ENCODE assay signal across 8 mouse cellular contexts in genomic region chr1:74600501-74601266, GRCm38 (mm10). TPM values are rescaled to one million over a fixed set of nuclear protein-coding genes. Genes with fewer than 3 reads are reported as not detected.
DNase-seq lines count a peak whose midpoint lies in the region; ATAC-seq and TF ChIP-seq lines count a peak whose summit lies in the region.

No protein-coding gene starts in this region.

- dilution Hi-C loops in CH12.LX (cut with MboI; ENCODE audit: extremely low pct_ligation_motif_present, extremely low pct_unique_long_range_greater_than_20kb, low sequenced_read_pairs): no loop called here

- H3K79me2 ChIP-seq in CH12.LX (replicated peaks; ENCODE audit: control insufficient read depth, extremely low read depth, insufficient read depth, poor library complexity, severe bottlenecking): peaks cover 16% of the 10 kb centered on the region

- H3K36me3 ChIP-seq in CH12.LX (replicated peaks in 1 of 2; ENCODE audit: control insufficient read depth in 1 of 2, insufficient read depth in 1 of 2, low read length in 1 of 2): peaks cover 15 to 35% of the 10 kb centered on the region in 2 experiments
- H3K36me3 ChIP-seq in forebrain, embryonic 13.5 days (ENCODE audit: poor library complexity, severe bottlenecking): peaks cover 48% of the 10 kb centered on the region
- peaks cover 23% of the 10 kb centered on the region for H3K36me3 ChIP-seq in liver, embryonic 15.5 days (replicated peaks)
- peaks cover 12% of the 10 kb centered on the region; the same call in 1 of the 2 replicates for H3K36me3 ChIP-seq in stomach, embryonic 16.5 days (ENCODE audit: control insufficient read depth, insufficient read depth, low read length)

- peak; percentile 75 for ATAC-seq in forebrain, embryonic 13.5 days
- peak; percentile 57 for ATAC-seq in liver, embryonic 15.5 days (ENCODE audit: insufficient read depth)
- ATAC-seq in stomach, embryonic 16.5 days (ENCODE audit: insufficient read depth, low FRiP score): peak; percentile 57; the same call in 1 of the 2 replicates

- H3K27me3 ChIP-seq in CH12.LX (replicated peaks): no peaks in the 10 kb centered on the region
- no peaks in the 10 kb centered on the region for H3K27me3 ChIP-seq in forebrain, embryonic 13.5 days
- no peaks in the 10 kb centered on the region for H3K27me3 ChIP-seq in liver, embryonic 15.5 days
- no peaks in the 10 kb centered on the region for H3K27me3 ChIP-seq in stomach, embryonic 16.5 days (ENCODE audit: control insufficient read depth, insufficient read depth, low read length)

- TF ChIP-seq POLR2A in CH12.LX (IDR thresholded peaks at IDR 0.05; ENCODE audit: low read depth, low read length): no peak

- no peak for DNase-seq in gastrocnemius, adult 2 months
- no peak for DNase-seq in gastrocnemius, postnatal 36 days
- no peak for DNase-seq in CH12.LX (ENCODE audit: extremely low read depth)
- DNase-seq in thymus, adult 18-20 months: no peak
- no peak for DNase-seq in adrenal gland, postnatal 14 days

- in situ Hi-C loops in CH12.LX (cut with MboI; ENCODE audit: low pct_ligation_motif_present, low pct_unique_long_range_greater_than_20kb, low sequenced_read_pairs): no loop called here

- no peak for TF ChIP-seq EP300 in CH12.LX (IDR thresholded peaks at IDR 0.05; ENCODE audit: low read length)

- no peak for TF ChIP-seq CTCF in gastrocnemius, adult 2 months (IDR thresholded peaks at IDR 0.05)
- no peak for TF ChIP-seq CTCF in CH12.LX (conservative IDR thresholded peaks at IDR 0.05 in 1 of 2, IDR thresholded peaks at IDR 0.05 in 1 of 2; ENCODE audit: low read depth in 2 of 2, low read length in 2 of 2)

- H3K4me1 ChIP-seq in CH12.LX (ENCODE audit: control insufficient read depth in 1 of 2, insufficient read depth in 2 of 2): peaks cover 2 to 27% of the 10 kb centered on the region in 2 experiments; a peak in 3 of 4 replicates
- peaks cover 16% of the 10 kb centered on the region for H3K4me1 ChIP-seq in forebrain, embryonic 13.5 days
- peaks cover 18% of the 10 kb centered on the region for H3K4me1 ChIP-seq in liver, embryonic 15.5 days (replicated peaks)
- H3K4me1 ChIP-seq in stomach, embryonic 16.5 days (ENCODE audit: control insufficient read depth, insufficient read depth, low read length): peaks cover 13% of the 10 kb centered on the region

- peak overlapping the region; percentile 90 for H3K4me3 ChIP-seq in gastrocnemius, adult 2 months
- H3K4me3 ChIP-seq in CH12.LX (replicated peaks in 1 of 3; ENCODE audit: low read depth in 2 of 3, low read length in 2 of 3, poor library complexity in 1 of 3): peak overlapping the region; percentile 93 to 99 (median 99)
- H3K4me3 ChIP-seq in forebrain, embryonic 13.5 days: peak overlapping the region; percentile 91
- H3K4me3 ChIP-seq in liver, embryonic 15.5 days (replicated peaks): peak overlapping the region; percentile 78
- H3K4me3 ChIP-seq in stomach, embryonic 16.5 days (replicated peaks; ENCODE audit: low read length): peak overlapping the region; percentile 90

- no peak for TF ChIP-seq RAD21 in CH12.LX (IDR thresholded peaks at IDR 0.05; ENCODE audit: low read depth, low read length)

- WGBS in forebrain, embryonic 13.5 days: 9% methylated on average over 26 of the region's 26 CpGs
- WGBS in liver, embryonic 15.5 days (ENCODE audit: insufficient replicate concordance): 7% methylated on average over 26 of the region's 26 CpGs
- 7% methylated on average over 26 of the region's 26 CpGs for WGBS in stomach, embryonic 16.5 days

- intact Hi-C loops in gastrocnemius, adult 2 months (cut with DNase I): no loop called here
- intact Hi-C loops in gastrocnemius, postnatal 36 days (cut with DNase I): loop anchor here (5.0 kb wide), 1 partner anchor 162 kb away; no protein-coding TSS in a partner anchor

- peak overlapping the region; percentile 84 for H3K4me2 ChIP-seq in CH12.LX (ENCODE audit: insufficient read depth, low read depth, poor library complexity, severe bottlenecking)
- peak overlapping the region; percentile 89 for H3K4me2 ChIP-seq in forebrain, embryonic 13.5 days
- H3K4me2 ChIP-seq in liver, embryonic 15.5 days: peak overlapping the region; percentile 86
- H3K4me2 ChIP-seq in stomach, embryonic 16.5 days (ENCODE audit: low read depth, low read length): peak overlapping the region; percentile 75

- H3K27ac ChIP-seq in gastrocnemius, adult 2 months: peak overlapping the region; percentile 92
- peak overlapping the region; percentile 39 for H3K27ac ChIP-seq in CH12.LX (ENCODE audit: insufficient read depth, low read depth)
- H3K27ac ChIP-seq in forebrain, embryonic 13.5 days: no peak overlapping the region
- H3K27ac ChIP-seq in liver, embryonic 15.5 days (replicated peaks): 0 out of 2 replicates have a peak overlapping the region, but pooled peaks have one; percentile 24
- peak overlapping the region; percentile 60; the same call in 1 of the 2 replicates for H3K27ac ChIP-seq in stomach, embryonic 16.5 days (ENCODE audit: low read length)

- H3K9ac ChIP-seq in CH12.LX (ENCODE audit: insufficient read depth, low read depth): peak overlapping the region; percentile 80
- peak overlapping the region; percentile 89 for H3K9ac ChIP-seq in forebrain, embryonic 13.5 days
- H3K9ac ChIP-seq in liver, embryonic 15.5 days: peak overlapping the region; percentile 74
- H3K9ac ChIP-seq in stomach, embryonic 16.5 days (ENCODE audit: low read length): peak overlapping the region; percentile 88

- H3K9me3 ChIP-seq in CH12.LX (replicated peaks; ENCODE audit: low read length): no peaks in the 10 kb centered on the region
- no peaks in the 10 kb centered on the region for H3K9me3 ChIP-seq in forebrain, embryonic 13.5 days (replicated peaks)
- H3K9me3 ChIP-seq in liver, embryonic 15.5 days (replicated peaks): no peaks in the 10 kb centered on the region
- no peaks in the 10 kb centered on the region for H3K9me3 ChIP-seq in stomach, embryonic 16.5 days (replicated peaks; ENCODE audit: control insufficient read depth, low read length)

TF ChIP-seq in CH12.LX, 34 proteins besides CTCF, POLR2A, EP300 and RAD21:
- TF ChIP-seq MYC (IDR thresholded peaks at IDR 0.05; ENCODE audit: low read depth, low read length) (no peak), ZNF384 (IDR thresholded peaks at IDR 0.05; ENCODE audit: low read depth, low read length) (0 out of 2 replicates have a peak, but pooled peaks have one; percentile 21)

RNA-seq across cellular contexts. Expression of gene Rnf25, which starts 0.5 kb away (rescaled TPM):
- 10 to 100 TPM; 18.9 to 20.2 TPM for total RNA-seq in gastrocnemius, adult 2 months (2021)
- total RNA-seq in gastrocnemius, postnatal 36 days (2021): 10 to 100 TPM; 15.1 to 17.5 TPM
- total RNA-seq in CH12.LX (2012; rRNA removed) (32.1 and 32.9 TPM in 2 replicates), CH12.LX (2014; rRNA removed) (48.2 and 50.3 TPM in 2 replicates)
- 43.4 and 47.8 TPM in 2 replicates for polyA plus RNA-seq in CH12.LX (2012; ENCODE audit: insufficient read length, low read depth)
- polyA plus RNA-seq in forebrain, embryonic 13.5 days (2015; fragmentation: Nextera tagmentation; extraction: Ambion mirVana): 38.8 and 42.8 TPM in 2 replicates
- 12.1 and 12.2 TPM in 2 replicates for polyA plus RNA-seq in liver, embryonic 15.5 days (2015; fragmentation: Nextera tagmentation; extraction: Ambion mirVana)
- 32.1 and 33.2 TPM in 2 replicates for polyA plus RNA-seq in stomach, embryonic 16.5 days (2015; fragmentation: Nextera tagmentation; extraction: Ambion mirVana)
- total RNA-seq in adrenal gland, postnatal 14 days (2021): 37.9 and 40.4 TPM in 2 replicates

RNA-seq across cellular contexts. Expression of gene Stk36, which starts 0.6 kb away (rescaled TPM):
- under 1 TPM; 0.17 to 0.20 TPM for total RNA-seq in gastrocnemius, adult 2 months (2021)
- total RNA-seq in gastrocnemius, postnatal 36 days (2021): under 1 TPM; 0.38 to 0.39 TPM
- 0.81 and 1.1 TPM in 2 replicates for total RNA-seq in CH12.LX (2012; rRNA removed)
- 0.40 and 0.46 TPM in 2 replicates for total RNA-seq in CH12.LX (2014; rRNA removed)
- 1.8 and 2.4 TPM in 2 replicates for polyA plus RNA-seq in CH12.LX (2012; ENCODE audit: insufficient read length, low read depth)
- polyA plus RNA-seq in forebrain, embryonic 13.5 days (2015; fragmentation: Nextera tagmentation; extraction: Ambion mirVana): 24.5 and 24.7 TPM in 2 replicates
- polyA plus RNA-seq in liver, embryonic 15.5 days (2015; fragmentation: Nextera tagmentation; extraction: Ambion mirVana): 0.21 and 0.24 TPM in 2 replicates
- 5.2 and 5.4 TPM in 2 replicates for polyA plus RNA-seq in stomach, embryonic 16.5 days (2015; fragmentation: Nextera tagmentation; extraction: Ambion mirVana)
- total RNA-seq in adrenal gland, postnatal 14 days (2021): 3.2 and 4.5 TPM in 2 replicates

RNA-seq across cellular contexts. Expression of gene Bcs1l, which starts 12.6 kb away (rescaled TPM):
- total RNA-seq in gastrocnemius, adult 2 months (2021): 10 to 100 TPM; 16.9 to 26.2 TPM
- 10 to 100 TPM; 17.9 to 19.6 TPM for total RNA-seq in gastrocnemius, postnatal 36 days (2021)
- total RNA-seq in CH12.LX (2012; rRNA removed): 24.5 and 27.1 TPM in 2 replicates
- 16.7 and 18.6 TPM in 2 replicates for total RNA-seq in CH12.LX (2014; rRNA removed)
- polyA plus RNA-seq in CH12.LX (2012; ENCODE audit: insufficient read length, low read depth): 27.8 and 29.1 TPM in 2 replicates
- polyA plus RNA-seq in forebrain, embryonic 13.5 days (2015; fragmentation: Nextera tagmentation; extraction: Ambion mirVana): 20.5 and 22.7 TPM in 2 replicates
- 9.0 and 9.4 TPM in 2 replicates for polyA plus RNA-seq in liver, embryonic 15.5 days (2015; fragmentation: Nextera tagmentation; extraction: Ambion mirVana)
- 17.0 and 17.2 TPM in 2 replicates for polyA plus RNA-seq in stomach, embryonic 16.5 days (2015; fragmentation: Nextera tagmentation; extraction: Ambion mirVana)
- 26.1 and 29.0 TPM in 2 replicates for total RNA-seq in adrenal gland, postnatal 14 days (2021)

RNA-seq across cellular contexts. Expression of gene Zfp142, which starts 12.6 kb away (rescaled TPM):
- 10 to 100 TPM in 1 of 2 experiments, 1 to 10 TPM in 1; 8.1 to 15.5 TPM for total RNA-seq in gastrocnemius, adult 2 months (2021)
- 1 to 10 TPM; 7.1 to 7.2 TPM for total RNA-seq in gastrocnemius, postnatal 36 days (2021)
- 6.0 and 7.8 TPM in 2 replicates for total RNA-seq in CH12.LX (2012; rRNA removed)
- total RNA-seq in CH12.LX (2014; rRNA removed): 2.5 and 2.8 TPM in 2 replicates
- 14.1 and 15.1 TPM in 2 replicates for polyA plus RNA-seq in CH12.LX (2012; ENCODE audit: insufficient read length, low read depth)
- 9.2 and 9.3 TPM in 2 replicates for polyA plus RNA-seq in forebrain, embryonic 13.5 days (2015; fragmentation: Nextera tagmentation; extraction: Ambion mirVana)
- 1.9 and 2.0 TPM in 2 replicates for polyA plus RNA-seq in liver, embryonic 15.5 days (2015; fragmentation: Nextera tagmentation; extraction: Ambion mirVana)
- polyA plus RNA-seq in stomach, embryonic 16.5 days (2015; fragmentation: Nextera tagmentation; extraction: Ambion mirVana): 5.0 and 5.3 TPM in 2 replicates
- total RNA-seq in adrenal gland, postnatal 14 days (2021): 14.6 and 16.1 TPM in 2 replicates

RNA-seq across cellular contexts. Expression of gene Usp37, which starts 56.6 kb away (rescaled TPM):
- 1 to 10 TPM; 8.7 to 9.0 TPM for total RNA-seq in gastrocnemius, adult 2 months (2021)
- total RNA-seq in gastrocnemius, postnatal 36 days (2021): 1 to 10 TPM; 7.8 to 8.8 TPM
- total RNA-seq in CH12.LX (2012; rRNA removed) (24.0 and 24.5 TPM in 2 replicates), CH12.LX (2014; rRNA removed) (24.1 and 24.6 TPM in 2 replicates)
- polyA plus RNA-seq in CH12.LX (2012; ENCODE audit: insufficient read length, low read depth): 12.9 and 13.8 TPM in 2 replicates
- polyA plus RNA-seq in forebrain, embryonic 13.5 days (2015; fragmentation: Nextera tagmentation; extraction: Ambion mirVana): 35.8 and 38.5 TPM in 2 replicates
- polyA plus RNA-seq in liver, embryonic 15.5 days (2015; fragmentation: Nextera tagmentation; extraction: Ambion mirVana): 11.7 and 12.0 TPM in 2 replicates
- 26.4 and 27.0 TPM in 2 replicates for polyA plus RNA-seq in stomach, embryonic 16.5 days (2015; fragmentation: Nextera tagmentation; extraction: Ambion mirVana)
- 17.0 and 19.6 TPM in 2 replicates for total RNA-seq in adrenal gland, postnatal 14 days (2021)
